Mouse (Mus musculus) urinary bladder, postnatal 25 days (tissue): ENCODE data around the gene Pmm1.
"Not testable (repeated sequence)": the region's sequence is repeated elsewhere in the genome, so short reads cannot be mapped to it uniquely, and the experiment has no call there.

Experiments used
- DNase-seq: peaks from one replicate; pipeline ENCODE4 v3.0.0; 2022; ENCODE audit warnings: low spot score

The Pmm1 gene

GRCm38 (mm10) chr15:81960171-81961077 is at the start of gene Pmm1:
TSS of gene Pmm1 (minus strand) at chr15:81960930.
- DNase-seq: peak; percentile 98

GRCm38 (mm10) chr15:82004257-82004656 is 43.5 kb upstream of the Pmm1 start:
- DNase-seq: no peak

GRCm38 (mm10) chr15:81993992-81994391 is 33.3 kb upstream of the Pmm1 start:
- DNase-seq: no peak

GRCm38 (mm10) chr15:81990549-81990948 is 29.8 kb upstream of the Pmm1 start:
- no peak for DNase-seq

GRCm38 (mm10) chr15:81989371-81990062 is 28.8 kb upstream of the Pmm1 start:
- peak; percentile 73 for DNase-seq

GRCm38 (mm10) chr15:81987646-81988045 is 26.9 kb upstream of the Pmm1 start, which contains the start of gene Xrcc6:
TSS of gene Xrcc6 (plus strand) at chr15:81987835.
- no peak for DNase-seq

GRCm38 (mm10) chr15:81985267-81986161 is 24.8 kb upstream of the Pmm1 start:
- no peak for DNase-seq

- DNase-seq: no peak
Measured at GRCm38 (mm10) chr15:81982173-81982572, 21.4 kb upstream of the Pmm1 start.

- DNase-seq: no peak
Measured at GRCm38 (mm10) chr15:81980321-81980720, 19.6 kb upstream of the Pmm1 start, which contains the start of gene 1700029P11Rik. TSS of gene 1700029P11Rik (plus strand) at chr15:81980540.

- DNase-seq: not testable (repeated sequence)
Measured at GRCm38 (mm10) chr15:81975156-81975555, 14.4 kb upstream of the Pmm1 start.

GRCm38 (mm10) chr15:81970498-81970897 is 9.8 kb upstream of the Pmm1 start:
- DNase-seq: not testable (repeated sequence)

GRCm38 (mm10) chr15:81969635-81970034 is 8.9 kb upstream of the Pmm1 start:
- not testable (repeated sequence) for DNase-seq

GRCm38 (mm10) chr15:81969173-81969572 is 8.4 kb upstream of the Pmm1 start:
- no peak for DNase-seq

- DNase-seq: no peak
Measured at GRCm38 (mm10) chr15:81968447-81968846, 7.7 kb upstream of the Pmm1 start.

GRCm38 (mm10) chr15:81967821-81968220 is 7.1 kb upstream of the Pmm1 start:
- DNase-seq: no peak

GRCm38 (mm10) chr15:81966062-81966829 is 5.5 kb upstream of the Pmm1 start:
- no peak for DNase-seq

- DNase-seq: no peak
Measured at GRCm38 (mm10) chr15:81964980-81965545, 4.3 kb upstream of the Pmm1 start.

GRCm38 (mm10) chr15:81964262-81964661 is 3.5 kb upstream of the Pmm1 start:
- DNase-seq: no peak

- no peak for DNase-seq
Measured at GRCm38 (mm10) chr15:81961078-81961451, 335 bp upstream of the Pmm1 start.

- no peak for DNase-seq
Measured at GRCm38 (mm10) chr15:81958906-81959305, 1.8 kb downstream of the Pmm1 start.

GRCm38 (mm10) chr15:81957598-81957997 is 3.1 kb downstream of the Pmm1 start:
- DNase-seq: no peak
